Mouse (Mus musculus) frontal cortex, postnatal 14 days (tissue): Measurements from ENCODE around the gene Pappa2.
A peak's percentile ranks its signal among the peaks of the same experiment; 100 is the strongest.

Source experiments
- DNase-seq, 2 experiments: peaks; one replicate each; pipeline ENCODE4 v3.0.0; 2022; ENCODE audit warnings: low spot score in 2 of 2

Gene Pappa2

DNA sequence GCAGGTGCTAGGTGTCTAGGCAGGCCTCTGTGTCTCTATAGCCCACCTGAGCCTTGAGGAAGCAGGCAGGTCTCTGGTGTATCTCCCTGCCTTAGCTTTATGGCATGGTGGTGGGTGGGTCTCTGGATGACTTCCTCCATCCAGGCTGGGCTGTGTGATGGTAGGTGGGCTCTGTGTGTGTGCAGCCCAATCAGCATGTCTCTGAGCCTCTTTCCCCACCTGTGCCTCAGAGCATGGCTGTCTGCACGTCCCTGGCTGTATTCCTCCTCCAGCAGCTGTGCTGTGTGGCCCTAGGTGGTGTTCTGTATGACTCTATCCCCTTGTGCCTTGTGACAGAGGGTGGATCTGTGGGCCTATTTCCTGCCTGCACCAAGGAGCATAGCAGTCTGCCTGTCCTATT is at the start of gene Pappa2:
Gene Pappa2 (minus strand): TSS at position 101 of the 400 bp plus-strand sequence.
- DNase-seq: no peak

- DNase-seq: no peak
These were observed 48.8 kb upstream of the Pappa2 start for GRCm38 (mm10) chr1:159029106-159029505.

- DNase-seq: no peak
These were observed 34.8 kb upstream of the Pappa2 start for GRCm38 (mm10) chr1:159014940-159015660.

GRCm38 (mm10) chr1:158987042-158987441 is 6.8 kb upstream of the Pappa2 start:
- no peak for DNase-seq

GRCm38 (mm10) chr1:158962340-158962739 is 17.9 kb downstream of the Pappa2 start:
- no peak for DNase-seq

GRCm38 (mm10) chr1:158960984-158961383 is 19.3 kb downstream of the Pappa2 start:
- DNase-seq: no peak

- no peak for DNase-seq
These were observed 19.7 kb downstream of the Pappa2 start for GRCm38 (mm10) chr1:158960549-158960948.

- no peak for DNase-seq
These were observed 23.9 kb downstream of the Pappa2 start for GRCm38 (mm10) chr1:158956361-158956760.

DNA sequence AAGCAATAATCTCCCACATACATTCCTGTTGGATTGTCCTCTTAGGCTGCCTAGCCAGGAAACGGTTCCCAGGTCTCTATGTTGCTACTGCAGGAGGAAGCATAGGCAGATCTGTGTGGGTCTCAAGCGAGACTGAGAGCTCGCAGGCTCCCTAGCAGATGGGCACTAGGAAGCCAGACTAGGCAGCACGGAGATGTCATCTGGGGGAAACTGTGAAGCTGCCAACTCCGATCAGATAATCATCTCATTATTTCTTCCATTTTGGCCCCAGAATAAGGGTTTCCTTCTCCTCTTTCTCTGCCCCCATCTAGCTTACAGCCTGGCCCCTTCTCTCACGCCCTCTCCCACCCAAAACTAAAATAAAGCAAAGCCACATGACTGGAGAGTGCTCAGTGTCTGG is 25.5 kb downstream of the Pappa2 start:
- DNase-seq: no peak

DNA sequence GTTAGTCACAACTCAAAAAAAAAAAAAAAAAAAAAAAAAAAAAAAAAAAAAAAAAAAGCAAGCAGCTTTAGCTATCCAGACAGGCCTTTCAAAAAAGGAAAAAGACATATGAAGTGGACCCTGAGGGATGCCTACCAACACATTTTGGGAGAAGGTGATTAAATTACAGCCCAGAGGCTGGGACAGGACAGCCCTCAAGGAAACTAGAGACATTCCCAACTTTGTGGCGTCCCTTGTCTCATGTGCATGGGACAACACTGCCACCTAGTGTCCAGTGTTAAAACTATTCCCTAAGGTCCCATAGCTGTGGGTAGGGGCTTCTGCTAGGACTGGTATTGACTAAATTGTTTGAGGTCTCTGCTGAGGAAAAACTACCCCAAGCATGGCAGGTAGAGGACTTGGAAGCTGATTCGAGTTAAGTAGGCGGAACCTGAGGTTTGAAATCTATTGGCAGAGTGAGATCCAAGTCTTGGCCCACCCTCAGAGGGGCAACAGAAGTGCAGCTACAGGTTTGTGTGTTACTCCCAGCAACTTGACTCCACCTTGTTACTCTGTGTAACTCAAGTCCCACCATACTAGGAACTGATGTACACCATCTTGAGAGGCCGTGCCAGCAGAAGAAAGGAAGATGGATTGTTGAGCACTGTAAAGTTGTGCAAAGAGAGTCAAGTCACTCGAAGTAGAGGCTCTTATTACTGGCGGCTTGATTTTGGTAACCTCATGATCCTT is 26.6 kb downstream of the Pappa2 start:
- DNase-seq: peak in 1 of 2 experiments; percentile 56

DNA sequence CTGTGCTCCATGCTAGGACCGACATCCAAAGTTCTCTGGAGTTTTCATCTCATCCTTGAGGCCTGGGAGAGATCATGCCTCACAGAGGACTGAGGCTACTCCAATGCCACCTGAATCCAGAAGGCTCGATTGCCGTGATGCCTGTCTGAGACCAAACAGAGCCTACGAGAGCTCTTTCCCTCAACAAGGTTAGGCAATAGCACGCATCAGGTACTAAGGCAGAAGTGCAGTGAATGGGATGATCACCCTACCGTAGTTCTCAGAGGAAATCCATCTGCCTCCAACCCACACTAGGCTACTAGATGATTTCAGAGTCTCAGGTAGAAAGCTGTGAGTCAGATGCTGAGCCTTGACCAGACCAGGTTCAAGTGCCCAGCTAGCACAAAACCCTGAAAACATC is 31.2 kb downstream of the Pappa2 start:
- no peak for DNase-seq

- no peak for DNase-seq
These were observed 32.1 kb downstream of the Pappa2 start for GRCm38 (mm10) chr1:158947981-158948735.

GRCm38 (mm10) chr1:158944936-158945335 is 35.4 kb downstream of the Pappa2 start:
- no peak for DNase-seq

DNA sequence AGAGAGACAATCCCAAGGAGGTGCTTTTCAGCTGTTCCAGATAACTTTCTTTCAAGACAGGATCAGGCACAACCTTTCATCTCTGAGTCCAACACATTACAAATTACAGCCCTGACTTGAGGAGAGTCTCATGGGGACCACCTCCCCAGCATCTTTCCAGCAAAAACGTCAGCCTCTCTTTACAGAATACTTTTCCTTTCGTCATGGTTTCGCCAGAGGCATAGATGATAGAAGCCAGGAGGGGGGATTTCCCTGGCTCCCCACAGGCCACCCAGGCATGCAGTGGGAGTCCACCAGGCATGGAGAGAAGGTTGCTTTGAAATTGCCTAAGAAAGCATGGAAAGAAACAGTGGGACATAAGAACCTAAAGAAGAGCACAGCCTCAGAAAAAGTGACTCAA is 37.4 kb downstream of the Pappa2 start:
- no peak for DNase-seq

DNA sequence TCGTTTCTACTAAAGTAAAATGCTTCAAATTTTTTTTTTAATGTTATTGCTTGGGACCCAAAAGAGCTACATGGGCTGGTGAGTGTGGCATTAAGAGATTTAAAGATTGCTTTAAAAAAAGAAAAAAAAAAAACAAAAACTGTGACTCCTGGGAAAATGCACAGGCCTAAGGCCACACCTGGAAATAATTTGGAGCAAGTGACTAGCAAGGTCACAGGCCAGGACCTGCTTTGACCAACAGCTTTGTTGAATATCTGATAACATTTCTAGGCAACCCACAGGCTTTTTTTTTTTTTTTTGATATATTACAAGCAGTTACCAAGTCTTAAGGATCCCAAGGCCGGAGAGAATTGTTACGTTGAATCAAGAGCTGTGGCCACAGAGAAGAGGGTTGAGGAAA is 39.3 kb downstream of the Pappa2 start:
- no peak for DNase-seq

- DNase-seq: no peak
These were observed 45.8 kb downstream of the Pappa2 start for GRCm38 (mm10) chr1:158934447-158934846.

DNA sequence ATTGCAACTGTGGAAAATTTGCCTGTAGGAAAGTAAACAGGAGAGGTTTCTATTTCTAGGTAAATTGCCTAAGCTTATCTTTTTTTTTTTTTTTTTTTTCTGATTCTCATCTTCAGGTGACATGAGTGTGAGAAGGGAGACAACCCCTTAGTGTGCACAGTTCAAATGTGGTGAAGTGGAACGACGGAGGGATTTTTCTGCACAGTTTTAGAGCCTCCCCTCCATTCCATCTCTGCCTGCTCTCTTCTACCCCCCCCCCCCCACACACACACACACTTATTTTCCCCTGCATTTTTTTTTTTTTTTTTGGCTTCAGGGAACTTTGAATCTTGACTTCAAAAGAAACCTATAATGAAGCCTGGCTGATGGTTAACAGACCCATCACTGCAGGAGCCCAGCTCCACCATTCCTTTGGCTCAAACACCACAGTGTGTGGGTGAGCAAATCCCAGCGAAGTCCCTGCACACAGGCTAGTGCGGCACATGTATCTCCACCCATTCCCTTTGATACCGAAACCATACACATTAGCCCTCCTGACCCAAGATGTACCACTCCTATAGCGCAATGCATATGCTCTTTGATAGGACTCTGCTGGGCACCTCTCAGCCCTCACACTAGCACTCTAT is 49.0 kb downstream of the Pappa2 start:
- DNase-seq: no peak

- no peak for DNase-seq
These were observed 50.9 kb downstream of the Pappa2 start for GRCm38 (mm10) chr1:158929369-158929768.

- no peak for DNase-seq
These were observed 59.8 kb downstream of the Pappa2 start for GRCm38 (mm10) chr1:158920451-158920850.

DNA sequence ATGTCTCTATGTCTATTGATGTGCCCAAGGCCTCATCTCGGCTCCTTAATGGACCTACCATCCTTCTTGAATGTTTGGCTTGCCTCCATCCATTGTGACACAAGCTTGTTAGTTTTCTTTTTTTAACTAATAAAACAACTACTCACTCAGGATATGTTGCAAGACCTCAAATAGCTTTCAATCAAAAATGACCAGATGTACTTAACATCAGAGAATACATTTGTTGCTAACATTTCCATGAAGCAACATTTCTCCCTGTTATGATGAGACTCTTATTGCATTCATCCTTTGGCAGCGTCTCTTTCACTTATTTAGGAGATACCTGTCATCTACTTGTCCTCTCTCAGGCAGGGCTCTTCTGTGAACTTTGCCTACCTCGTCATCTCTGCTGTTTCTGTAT is 61.4 kb downstream of the Pappa2 start:
- no peak for DNase-seq

DNA sequence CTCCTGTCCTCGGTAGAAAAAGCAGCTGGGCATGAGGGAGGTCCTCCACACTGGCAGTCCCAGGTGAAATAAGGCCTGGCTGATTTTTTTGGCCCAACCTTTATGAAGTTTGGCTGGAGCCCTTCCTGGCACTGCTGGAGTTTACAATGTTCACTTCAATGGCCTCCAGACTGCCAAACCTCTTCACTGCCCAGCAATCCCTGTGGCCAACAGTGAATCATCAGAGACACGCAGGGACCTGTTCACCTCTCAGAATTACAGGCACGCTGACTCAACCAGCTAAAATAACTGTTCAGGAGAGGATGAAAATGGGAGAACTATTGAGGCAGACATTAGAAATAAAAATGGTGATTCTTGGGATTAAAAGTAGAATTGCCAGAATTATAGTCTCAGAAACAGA is 63.2 kb downstream of the Pappa2 start:
- DNase-seq: no peak

GRCm38 (mm10) chr1:158915592-158915991 is 64.7 kb downstream of the Pappa2 start:
- DNase-seq: no peak
